Mouse (Mus musculus) myocyte (in vitro differentiated cells): ENCODE data around the gene Zfc3h1. TPM values are rescaled to one million over a fixed set of nuclear protein-coding genes. Genes with fewer than 3 reads are reported as not detected.
A peak's percentile ranks its signal among the peaks of the same experiment; 100 is the strongest.

ENCODE experiments used
- H3K27me3 ChIP-seq: one replicate; pipeline ENCODE4 v1.6.1; 2011; ENCODE audit not compliant: control insufficient read depth, insufficient read depth, insufficient read length
- H3K36me3 ChIP-seq: one replicate; pipeline ENCODE4 v1.6.1; 2011; ENCODE audit not compliant: control insufficient read depth, insufficient read depth
- H3K4me2 ChIP-seq: one replicate; pipeline ENCODE4 v1.6.1; 2011; ENCODE audit warnings: low read depth, control low read depth
- H3K4me3 ChIP-seq: one replicate; pipeline ENCODE4 v1.5.1; 2011; ENCODE audit warnings: mild to moderate bottlenecking, control low read depth, moderate library complexity
- H3K79me2 ChIP-seq: one replicate; pipeline ENCODE4 v1.6.1; 2011; ENCODE audit not compliant: control insufficient read depth, insufficient read depth
- H3ac ChIP-seq: one replicate; pipeline ENCODE4 v1.6.1; 2011; ENCODE audit not compliant: control insufficient read depth, insufficient read length
- CEBPB ChIP-seq: IDR thresholded peaks from 2 replicates; pipeline ENCODE4 v1.6.1; 2011; ENCODE audit warnings: mild to moderate bottlenecking, moderate library complexity; ENCODE audit not compliant: poor library complexity, insufficient read depth, severe bottlenecking
- E2F4 ChIP-seq: IDR thresholded peaks from one replicate; pipeline ENCODE4 v1.6.1; 2011; ENCODE audit warnings: mild to moderate bottlenecking, control low read depth, moderate library complexity; ENCODE audit not compliant: insufficient read depth
- MAX ChIP-seq: IDR thresholded peaks from one replicate; pipeline ENCODE4 v1.6.1; 2011; ENCODE audit warnings: low read depth, mild to moderate bottlenecking, control low read depth
- MYOD1 ChIP-seq, 3 experiments: IDR thresholded peaks; one replicate each; pipeline ENCODE4 v1.6.1; 2011; ENCODE audit warnings: control low read depth in 2 of 3, low read depth in 2 of 3, mild to moderate bottlenecking in 2 of 3, moderate library complexity in 1 of 3; ENCODE audit not compliant: insufficient read length in 2 of 3, control insufficient read depth in 1 of 3
- MYOG ChIP-seq, 3 experiments: IDR thresholded peaks; one replicate each; pipeline ENCODE4 v1.6.1; 2011; ENCODE audit warnings: control low read depth in 2 of 3, low read depth in 2 of 3, mild to moderate bottlenecking in 2 of 3; ENCODE audit not compliant: insufficient read length in 2 of 3, control insufficient read depth in 1 of 3, insufficient read depth in 1 of 3
- POLR2A ChIP-seq: IDR thresholded peaks from one replicate; pipeline ENCODE4 v1.6.1; 2011; ENCODE audit warnings: low read depth, mild to moderate bottlenecking, control low read depth, moderate library complexity; ENCODE audit not compliant: insufficient read length
- POLR2AphosphoS2 ChIP-seq: IDR thresholded peaks from one replicate; pipeline ENCODE4 v1.6.1; 2011; ENCODE audit warnings: low read depth, control low read depth; ENCODE audit not compliant: insufficient read length
- REST ChIP-seq: IDR thresholded peaks from one replicate; pipeline ENCODE4 v1.6.1; 2011; ENCODE audit warnings: mild to moderate bottlenecking, control low read depth, moderate library complexity; ENCODE audit not compliant: insufficient read depth, insufficient read length
- SRF ChIP-seq: IDR thresholded peaks from one replicate; pipeline ENCODE4 v1.6.1; 2011; ENCODE audit warnings: low read depth; ENCODE audit not compliant: control insufficient read depth, insufficient read length
- TCF12 ChIP-seq: IDR thresholded peaks from one replicate; pipeline ENCODE4 v1.6.1; 2011; ENCODE audit warnings: mild to moderate bottlenecking, control low read depth; ENCODE audit not compliant: poor library complexity, insufficient read depth, severe bottlenecking
- TCF3 ChIP-seq: IDR thresholded peaks from one replicate; pipeline ENCODE4 v1.6.1; 2011; ENCODE audit warnings: low read depth, control low read depth; ENCODE audit not compliant: insufficient read length
- USF1 ChIP-seq: IDR thresholded peaks from one replicate; pipeline ENCODE4 v1.6.1; 2011; ENCODE audit warnings: low read depth, mild to moderate bottlenecking, control low read depth, moderate library complexity
- polyA plus RNA-seq: library from polyadenylated mRNA; unstranded; fragments of >200 nt; fragmentation: generic; extraction: Trizol; gene quantifications from one replicate; pipeline ENCODE4 v1.2.1, GENCODE M21; 2012; ENCODE audit warnings: missing spikeins

The Zfc3h1 gene
- polyA plus RNA-seq, 1 experiment, result 9.0 TPM

DNA sequence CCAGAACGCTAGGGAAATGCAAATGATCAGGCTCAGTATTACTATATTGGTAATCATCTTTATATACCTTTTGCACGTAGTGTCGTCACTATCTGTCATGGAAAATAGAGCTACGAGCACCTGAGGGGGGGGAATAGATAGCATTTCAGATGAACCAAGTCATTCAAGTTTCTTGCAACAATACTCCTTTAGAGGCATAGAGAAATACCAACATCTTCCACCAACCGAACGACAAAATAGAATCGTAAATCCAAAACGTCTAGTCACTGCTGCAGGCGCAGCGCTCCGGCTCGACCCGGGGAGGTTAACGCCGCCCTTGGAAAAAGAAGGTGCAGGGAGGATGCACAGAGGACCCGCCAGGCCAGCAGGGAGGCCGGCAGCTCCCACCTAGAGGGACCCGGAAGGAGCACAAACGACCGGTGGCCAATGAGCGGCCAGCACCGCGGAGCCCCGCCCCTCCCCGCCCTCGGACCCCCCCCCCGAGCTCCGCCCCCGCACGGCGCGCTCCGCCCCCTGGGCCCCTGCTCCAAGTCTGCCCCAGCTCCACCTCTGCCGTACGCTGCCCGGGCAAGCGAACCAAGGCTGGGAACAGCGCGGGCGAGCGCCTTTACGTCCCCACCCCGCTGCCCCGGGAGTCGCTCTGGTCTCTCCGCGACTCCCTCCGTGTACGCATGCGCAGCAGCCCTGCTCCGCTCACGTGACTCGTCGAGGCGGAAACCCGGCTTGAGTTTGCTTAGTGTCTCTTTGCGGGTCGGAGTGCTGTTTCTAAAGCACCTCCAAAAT, 22.7 kb upstream of the Zfc3h1 start, which contains the start of gene Tmem19:
TSS of gene Tmem19 (minus strand) at position 662 of the 783 bp plus-strand sequence.
- no peaks in the 10 kb centered on the region for H3K79me2 ChIP-seq
- H3K4me3 ChIP-seq, result peak within 1 kb of the TSS; percentile 44
- H3K36me3 ChIP-seq, result no peaks in the 10 kb centered on the region
- no peaks in the 10 kb centered on the region for H3K27me3 ChIP-seq
- H3ac ChIP-seq, result no peak within 1 kb of the TSS
- TF ChIP-seq REST (no peak), TCF3 (no peak), POLR2A (peak; percentile 63), E2F4 (peak; percentile 10), POLR2AphosphoS2 (peak; percentile 88), MYOD1 (IDR thresholded peaks at IDR 0.05; ENCODE audit: control insufficient read depth in 1 of 3, insufficient read length in 2 of 3, low read depth in 2 of 3) (no peak), CEBPB (no peak), MYOG (IDR thresholded peaks at IDR 0.05; ENCODE audit: control insufficient read depth in 1 of 3, insufficient read depth in 1 of 3, insufficient read length in 2 of 3, low read depth in 2 of 3) (no peak), TCF12 (no peak), USF1 (peak; percentile 99), MAX (no peak)
- H3K4me2 ChIP-seq, result peak within 1 kb of the TSS; percentile 97

- no peaks in the 10 kb centered on the region for H3K79me2 ChIP-seq
- TF ChIP-seq MYOD1 (IDR thresholded peaks at IDR 0.05; ENCODE audit: control insufficient read depth in 1 of 3, insufficient read length in 2 of 3, low read depth in 2 of 3), result no peak
- peak overlapping the region; percentile 96 for H3K4me2 ChIP-seq
- no peaks in the 10 kb centered on the region for H3K27me3 ChIP-seq
- H3K36me3 ChIP-seq, result no peaks in the 10 kb centered on the region
- peak overlapping the region; percentile 44 for H3K4me3 ChIP-seq
- no peak overlapping the region for H3ac ChIP-seq
Measured at GRCm38 (mm10) chr10:115362623-115362964, 22.2 kb upstream of the Zfc3h1 start.

GRCm38 (mm10) chr10:115363151-115363550, 21.6 kb upstream of the Zfc3h1 start:
- H3K4me2 ChIP-seq, result peak overlapping the region; percentile 96
- no peak overlapping the region for H3ac ChIP-seq
- no peaks in the 10 kb centered on the region for H3K27me3 ChIP-seq
- no peaks in the 10 kb centered on the region for H3K79me2 ChIP-seq
- peak overlapping the region; percentile 44 for H3K4me3 ChIP-seq
- H3K36me3 ChIP-seq, result no peaks in the 10 kb centered on the region
- peak; percentile 21 for TF ChIP-seq POLR2AphosphoS2
- TF ChIP-seq SRF, result no peak

DNA sequence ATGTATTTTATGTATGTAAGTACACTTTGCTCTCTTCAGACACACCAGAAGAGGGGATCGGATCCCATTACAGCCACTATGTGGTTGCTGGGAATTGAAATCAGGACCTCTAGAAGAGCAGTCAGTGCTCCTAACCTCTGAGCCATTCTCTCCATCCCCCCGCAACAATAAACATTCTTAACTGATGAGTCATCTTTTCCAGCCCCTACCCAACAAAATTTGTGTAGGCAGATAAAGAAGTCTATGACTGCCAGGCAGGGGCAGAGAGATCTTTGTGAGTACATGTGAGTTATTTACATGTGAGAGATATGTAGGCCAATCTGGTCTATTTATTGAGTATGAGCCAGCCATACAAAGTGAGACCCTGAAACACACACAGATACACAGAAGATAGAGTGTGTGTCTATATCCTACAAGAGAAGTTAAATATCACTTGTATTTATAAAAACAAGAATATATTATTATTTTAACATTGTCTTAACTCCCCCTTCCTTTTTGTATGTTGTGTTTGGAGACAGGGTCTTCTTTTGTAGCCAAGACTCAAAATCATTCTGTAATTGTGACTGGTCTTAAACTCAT, 3.2 kb upstream of the Zfc3h1 start:
- no peaks in the 10 kb centered on the region for H3K36me3 ChIP-seq
- TF ChIP-seq E2F4 (no peak), USF1 (no peak), MAX (no peak), TCF12 (no peak), TCF3 (no peak), MYOD1 (IDR thresholded peaks at IDR 0.05; ENCODE audit: control insufficient read depth in 1 of 3, insufficient read length in 2 of 3, low read depth in 2 of 3) (no peak), POLR2A (no peak), MYOG (IDR thresholded peaks at IDR 0.05; ENCODE audit: control insufficient read depth in 1 of 3, insufficient read depth in 1 of 3, insufficient read length in 2 of 3, low read depth in 2 of 3) (no peak), CEBPB (no peak), POLR2AphosphoS2 (no peak), SRF (no peak), REST (no peak)
- no peak overlapping the region for H3ac ChIP-seq
- H3K27me3 ChIP-seq, result no peaks in the 10 kb centered on the region
- H3K79me2 ChIP-seq, result peaks cover 63% of the 10 kb centered on the region
- H3K4me2 ChIP-seq, result peak overlapping the region; percentile 89
- peak overlapping the region; percentile 95 for H3K4me3 ChIP-seq

DNA sequence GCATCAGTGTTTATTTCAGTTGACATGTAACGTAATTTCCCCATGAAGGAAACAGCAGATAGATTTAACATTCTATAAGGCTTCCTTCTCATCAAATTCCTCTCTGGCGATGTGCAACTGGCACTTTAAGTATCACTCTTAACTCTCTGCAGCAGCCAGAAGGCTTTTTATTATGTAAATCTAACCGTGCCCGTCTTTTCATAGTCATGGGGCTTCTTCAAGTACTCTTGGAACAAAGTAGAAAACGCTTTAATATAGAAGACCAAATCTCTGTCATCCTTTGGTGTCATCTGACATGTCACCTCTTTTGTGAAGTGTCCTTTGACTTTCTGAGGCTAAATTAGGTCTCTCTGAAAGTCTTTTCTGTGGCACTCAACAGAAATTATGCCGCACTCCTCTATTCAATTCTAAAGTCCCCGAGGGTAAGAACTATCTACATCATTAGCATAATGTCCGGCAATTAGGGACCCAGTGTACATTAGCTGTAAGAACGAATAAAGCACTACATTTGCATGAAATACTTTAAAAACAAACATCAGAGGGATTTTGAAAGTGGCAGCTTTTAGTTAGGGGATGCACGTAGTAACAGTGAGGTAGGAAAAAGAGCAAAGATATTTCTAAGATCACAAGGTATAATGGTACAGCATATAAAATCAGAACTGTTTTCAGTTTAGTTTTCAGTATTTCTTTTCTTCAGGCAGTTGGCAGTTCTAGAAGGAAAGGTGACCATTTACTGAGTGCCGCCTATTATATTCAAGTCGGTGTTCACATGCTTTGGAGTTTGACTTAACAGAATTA, 1.7 kb upstream of the Zfc3h1 start:
- Histone ChIP-seq H3K27me3 (no peaks in the 10 kb centered on the region), H3K4me2 (peak overlapping the region; percentile 89), H3K36me3 (peaks cover 8% of the 10 kb centered on the region), H3ac (peak overlapping the region; percentile 95), H3K79me2 (peaks cover 78% of the 10 kb centered on the region), H3K4me3 (peak overlapping the region; percentile 95)
- no peak for TF ChIP-seq MYOD1 (IDR thresholded peaks at IDR 0.05; ENCODE audit: control insufficient read depth in 1 of 3, insufficient read length in 2 of 3, low read depth in 2 of 3)
- no peak for TF ChIP-seq TCF3
- TF ChIP-seq SRF, result no peak
- TF ChIP-seq POLR2A, result no peak
